ENCODE assay signal across 16 mouse cellular contexts in the genomic region with DNA sequence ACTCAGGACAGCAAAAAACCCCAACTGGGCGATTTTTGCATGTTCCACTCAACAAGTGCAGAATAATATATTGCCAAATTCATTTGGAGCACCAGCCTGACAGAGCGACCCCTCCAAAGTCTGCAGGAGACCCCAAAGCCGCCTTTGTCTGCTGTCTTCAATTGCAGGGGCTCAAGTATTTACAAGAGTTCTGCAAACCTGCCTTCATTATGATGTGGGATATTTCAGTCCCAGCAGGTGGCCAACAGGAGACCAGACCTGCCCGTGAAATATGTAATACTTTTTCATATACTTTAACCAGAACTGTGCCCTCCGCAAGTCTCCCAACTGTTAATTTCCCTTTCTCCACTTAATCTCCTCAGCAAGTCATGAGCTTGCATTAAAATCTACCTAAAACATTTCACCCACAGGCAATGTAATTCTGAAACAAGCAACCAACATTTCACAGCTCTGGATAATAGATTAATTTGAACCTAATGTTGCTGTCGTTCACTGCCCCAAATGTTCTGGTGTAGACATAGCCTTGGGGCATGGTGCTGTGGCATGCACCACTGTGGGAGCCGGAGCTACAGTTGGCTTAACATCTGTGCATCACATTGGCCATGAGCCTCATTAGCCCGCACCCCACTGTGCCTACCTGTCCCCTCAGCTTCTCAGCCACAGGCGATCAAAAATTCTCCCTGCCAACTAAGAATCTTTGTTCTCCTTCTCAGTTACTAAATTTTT.
A peak's percentile ranks its signal among the peaks of the same experiment; 100 is the strongest.
DNase-seq lines count a peak whose midpoint lies in the region; ATAC-seq and TF ChIP-seq lines count a peak whose summit lies in the region.
"Had no signal": no experiment of that assay in that cellular context is flagged by ENCODE, and none has a peak within 500 bp of the region (broad histone marks: within the 10 kb centered on the region; RNA-seq: fewer than 3 reads in every experiment).

No protein-coding gene starts in this region.

- no peak for TF ChIP-seq POLR2A in thymus, adult 2 months (IDR thresholded peaks at IDR 0.05; ENCODE audit: control insufficient read depth, extremely low read depth, insufficient read depth, low read length, poor library complexity)

- TF ChIP-seq CTCF in thymus, adult 2 months (IDR thresholded peaks at IDR 0.05; ENCODE audit: borderline replicate concordance, control insufficient read depth, extremely low read depth, insufficient read depth, low read length, poor library complexity): no peak

- no peak overlapping the region for H3K4me3 ChIP-seq in heart, embryonic 10.5 days
- no peak overlapping the region for H3K4me3 ChIP-seq in thymus, adult 2 months (ENCODE audit: control insufficient read depth, insufficient read depth, low read length)
- H3K4me3 ChIP-seq: liver, embryonic 13.5 days had no signal

- WGBS in heart, embryonic 10.5 days: 75% methylated on average over 9 of the region's 9 CpGs
- WGBS in thymus, adult 2 months: 89% methylated on average over 9 of the region's 9 CpGs

- H3K4me1 ChIP-seq in heart, embryonic 10.5 days: peaks cover 12% of the 10 kb centered on the region
- H3K4me1 ChIP-seq in thymus, adult 2 months (replicated peaks; ENCODE audit: control insufficient read depth, insufficient read depth, low read length): no peaks in the 10 kb centered on the region
- H3K4me1 ChIP-seq: liver, embryonic 13.5 days had no signal

- H3K36me3 ChIP-seq in heart, embryonic 10.5 days: no peaks in the 10 kb centered on the region
- no peaks in the 10 kb centered on the region for H3K36me3 ChIP-seq in thymus, adult 2 months (ENCODE audit: control insufficient read depth, insufficient read depth, low read length)
- H3K36me3 ChIP-seq: liver, embryonic 13.5 days had no signal

- ATAC-seq in granulocyte monocyte progenitor cell, adult 5-6 weeks (replicated peaks; ENCODE audit: poor library complexity, severe bottlenecking): no peak
- ATAC-seq: hindbrain, postnatal 0 days had no signal

- no peaks in the 10 kb centered on the region for H3K27me3 ChIP-seq in heart, embryonic 10.5 days (ENCODE audit: insufficient read depth, poor library complexity, severe bottlenecking)
- no peaks in the 10 kb centered on the region for H3K27me3 ChIP-seq in thymus, adult 2 months (ENCODE audit: control insufficient read depth, insufficient read depth, low read length)
- H3K27me3 ChIP-seq: liver, embryonic 13.5 days had no signal

- H3K9me3 ChIP-seq in heart, embryonic 10.5 days: no peaks in the 10 kb centered on the region
- H3K9me3 ChIP-seq: liver, embryonic 13.5 days had no signal

- H3K27ac ChIP-seq in heart, embryonic 10.5 days: peak overlapping the region; percentile 36; the same call in 1 of the 2 replicates
- no peak overlapping the region for H3K27ac ChIP-seq in thymus, adult 2 months (ENCODE audit: control insufficient read depth, insufficient read depth, low read length)
- H3K27ac ChIP-seq: hindbrain, postnatal 0 days; liver, embryonic 13.5 days had no signal

- no peak for DNase-seq in heart, embryonic 10.5 days (ENCODE audit: low spot score)
- no peak for DNase-seq in heart, adult 8-10 months (ENCODE audit: low spot score)
- peak; percentile 35 for DNase-seq in embryo, embryonic 10.5 days (ENCODE audit: low spot score)
- DNase-seq in hindlimb bud, embryonic 11.5 days (ENCODE audit: extremely low spot score, low read depth, low spot score): peak; percentile 88
- peak; percentile 80 for DNase-seq in kidney, postnatal 14 days
- DNase-seq in layer of hippocampus, postnatal 10 days (ENCODE audit: low spot score in 2 of 2): no peak
- no peak for DNase-seq in thymus, adult 2 months
- DNase-seq: adrenal gland, postnatal 14 days; B cell, adult 2 months; cerebellum, postnatal 25 days; layer of hippocampus, adult 9-11 months; liver, embryonic 13.5 days; right cerebral cortex, postnatal 4 days; thymus, postnatal 36 days had no signal

Comparison
In these comparisons a context has a peak if more than half of its experiments do, and no peak if none do; other contexts are left out.
1. DNase-seq: peak in embryo, embryonic 10.5 days (single experiment), hindlimb bud, embryonic 11.5 days (single experiment) and kidney, postnatal 14 days (single experiment); none in heart, embryonic 10.5 days (single experiment), heart, adult 8-10 months (single experiment), layer of hippocampus, postnatal 10 days (0 of 2) and thymus, adult 2 months (single experiment).